Mouse (Mus musculus) induced T-regulatory cell, adult 2 months (primary cell): ENCODE data around the gene Hgfac.

Experiments
- DNase-seq: peaks from one replicate; pipeline ENCODE4 v3.0.0-alpha.2; 2012; ENCODE audit warnings: low read depth

The Hgfac gene

GRCm38 (mm10) chr5:35041268-35041829, at the start of gene Hgfac:
Hgfac (plus strand) TSS chr5:35041509.
- DNase-seq: no peak

GRCm38 (mm10) chr5:34998754-34999153, 42.6 kb upstream of the Hgfac start:
- DNase-seq: no peak

- DNase-seq: no peak
These were observed 42.0 kb upstream of the Hgfac start for GRCm38 (mm10) chr5:34999281-34999680.

- no peak for DNase-seq
These were observed 41.0 kb upstream of the Hgfac start for GRCm38 (mm10) chr5:35000323-35000722.

- DNase-seq: no peak
These were observed 40.2 kb upstream of the Hgfac start for GRCm38 (mm10) chr5:35001144-35001543.

GRCm38 (mm10) chr5:35003611-35004162, 37.6 kb upstream of the Hgfac start:
- no peak for DNase-seq

- DNase-seq: no peak
These were observed 36.5 kb upstream of the Hgfac start for GRCm38 (mm10) chr5:35004769-35005168.

GRCm38 (mm10) chr5:35005659-35006058, 35.6 kb upstream of the Hgfac start:
- DNase-seq: no peak

- no peak for DNase-seq
These were observed 34.7 kb upstream of the Hgfac start for GRCm38 (mm10) chr5:35006599-35006998.

- DNase-seq: no peak
These were observed 32.1 kb upstream of the Hgfac start for GRCm38 (mm10) chr5:35009163-35009562.

- DNase-seq: no peak
These were observed 30.7 kb upstream of the Hgfac start for GRCm38 (mm10) chr5:35010656-35011055.

GRCm38 (mm10) chr5:35011156-35011923, 30.0 kb upstream of the Hgfac start:
- no peak for DNase-seq

- no peak for DNase-seq
These were observed 27.3 kb upstream of the Hgfac start for GRCm38 (mm10) chr5:35014036-35014435.

GRCm38 (mm10) chr5:35019673-35020300, 21.5 kb upstream of the Hgfac start:
- no peak for DNase-seq

GRCm38 (mm10) chr5:35020410-35021241, 20.7 kb upstream of the Hgfac start:
- DNase-seq: no peak

- DNase-seq: peak; percentile 27
These were observed 16.3 kb upstream of the Hgfac start for GRCm38 (mm10) chr5:35024975-35025374.

GRCm38 (mm10) chr5:35029303-35029702, 12.0 kb upstream of the Hgfac start:
- DNase-seq: no peak

- DNase-seq: no peak
These were observed 11.6 kb upstream of the Hgfac start for GRCm38 (mm10) chr5:35029755-35030154.

GRCm38 (mm10) chr5:35033068-35033467, 8.2 kb upstream of the Hgfac start:
- DNase-seq: peak; percentile 34

GRCm38 (mm10) chr5:35033619-35034018, 7.7 kb upstream of the Hgfac start:
- no peak for DNase-seq

GRCm38 (mm10) chr5:35035141-35035540, 6.2 kb upstream of the Hgfac start:
- DNase-seq: no peak

- DNase-seq: no peak
These were observed 5.5 kb upstream of the Hgfac start for GRCm38 (mm10) chr5:35035795-35036194.
